Mouse (Mus musculus): ENCODE measurements around the gene Slc16a1.
"Not testable (repeated sequence)": the region's sequence is repeated elsewhere in the genome, so short reads cannot be mapped to it uniquely, and the experiment has no call there.

Slc16a1 gene

DNA sequence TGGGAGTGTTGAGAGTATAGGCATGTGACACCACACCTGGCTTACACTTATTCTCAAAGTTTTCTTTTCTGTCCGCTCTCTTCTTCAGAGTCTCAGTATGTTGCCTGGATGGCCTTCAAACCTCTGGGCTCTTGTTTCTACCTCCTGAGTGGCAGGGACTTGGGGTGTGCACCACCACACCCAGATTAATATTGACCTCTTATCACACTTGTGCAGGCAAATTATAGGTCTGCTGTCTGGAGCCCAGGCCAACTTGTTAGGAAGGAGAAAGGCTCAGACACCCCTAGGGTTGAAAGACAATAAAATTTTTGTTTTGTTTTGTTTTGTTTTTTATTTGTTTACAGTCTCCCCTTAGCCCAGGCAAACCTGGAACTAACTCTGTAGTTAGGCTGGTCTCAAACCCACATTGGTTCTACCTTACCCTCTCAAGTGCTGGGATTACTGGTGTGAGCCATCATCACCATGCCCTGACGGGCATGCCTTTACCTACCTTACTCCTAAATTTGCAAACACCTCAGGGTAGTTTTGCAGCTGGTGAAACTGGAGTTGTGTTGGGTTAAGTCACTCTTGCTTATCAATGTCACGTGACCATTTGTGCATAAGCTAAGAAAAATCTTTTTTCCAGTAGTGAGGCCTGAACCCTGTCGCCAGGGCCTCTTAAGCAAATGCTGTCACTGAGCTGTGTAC is 35.3 kb downstream of the Slc16a1 start:
- no peak for DNase-seq (ENCODE audit: low read depth, low spot score)

DNA sequence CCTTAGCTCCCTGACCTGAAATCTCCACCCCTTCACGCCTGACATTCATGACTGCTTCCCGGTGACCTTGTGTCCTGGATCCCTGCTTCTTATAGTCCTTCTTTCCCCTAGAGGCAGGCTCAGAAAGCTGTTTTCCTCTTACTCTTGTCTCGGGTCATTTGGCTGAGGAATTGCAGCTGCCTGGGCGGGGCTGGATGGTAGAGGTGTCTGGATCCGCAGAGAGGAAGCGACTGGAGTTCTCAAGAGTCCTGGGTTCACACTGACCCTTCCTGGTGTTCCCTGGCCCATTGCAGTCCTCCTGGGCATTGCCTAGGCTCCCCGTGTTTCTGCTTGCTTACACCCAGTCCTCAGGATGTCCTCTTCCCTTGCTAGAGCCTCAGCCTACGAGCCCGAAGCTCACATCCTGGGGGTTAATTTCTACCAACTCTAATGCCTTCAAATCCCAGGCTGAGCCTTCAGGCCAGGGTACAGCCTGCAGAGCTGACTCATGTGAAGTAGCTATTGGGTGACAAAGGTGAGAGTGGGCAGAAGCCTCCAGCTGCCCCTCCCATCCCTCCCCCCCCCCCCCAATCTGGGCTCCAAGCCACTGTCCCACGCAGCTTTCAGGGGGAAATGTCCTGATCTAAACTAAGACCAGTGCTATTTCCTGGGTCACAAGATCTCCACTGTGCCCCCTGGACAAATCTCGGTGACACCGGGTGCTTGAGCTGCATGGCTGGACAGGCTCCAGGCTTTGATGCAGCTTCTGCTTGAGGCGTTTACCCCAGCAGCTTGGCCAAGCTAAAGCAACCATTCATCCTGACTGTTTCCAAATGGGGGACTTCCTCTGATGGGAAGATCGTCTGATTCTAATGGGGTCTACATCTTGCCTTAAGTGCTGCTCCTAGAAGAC is 36.1 kb downstream of the Slc16a1 start:
- DNase-seq (ENCODE audit: low read depth, low spot score) = peak; percentile 36

DNA sequence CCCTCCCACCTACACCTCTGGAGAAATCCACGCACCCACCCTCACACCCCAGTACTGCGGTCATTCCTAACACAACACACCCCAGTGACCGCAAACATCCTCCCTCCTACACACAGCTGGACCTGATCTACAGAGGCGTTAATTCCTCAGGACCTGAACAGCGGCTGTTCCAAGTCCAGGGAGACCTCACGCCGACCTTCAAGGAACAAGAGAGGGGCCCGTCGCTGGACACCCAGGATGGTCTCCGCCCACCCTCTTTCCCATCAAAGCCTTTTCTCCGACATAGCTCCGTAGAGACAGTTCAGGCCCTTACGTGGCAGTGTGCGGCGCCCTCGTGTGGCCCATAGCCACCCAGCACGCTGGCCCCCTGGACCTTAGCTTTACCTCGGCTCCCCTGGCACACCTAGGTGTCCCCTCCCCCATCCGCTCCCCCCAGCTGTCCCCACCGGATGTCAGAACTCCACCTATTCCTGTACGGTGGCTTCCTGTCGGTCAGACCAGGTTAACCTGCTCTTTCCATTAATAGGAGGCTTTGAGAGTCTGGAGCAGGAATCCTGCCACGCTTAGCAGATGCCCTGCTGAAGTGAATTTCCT is 36.9 kb downstream of the Slc16a1 start:
- peak; percentile 80 for DNase-seq (ENCODE audit: low read depth, low spot score)

DNA sequence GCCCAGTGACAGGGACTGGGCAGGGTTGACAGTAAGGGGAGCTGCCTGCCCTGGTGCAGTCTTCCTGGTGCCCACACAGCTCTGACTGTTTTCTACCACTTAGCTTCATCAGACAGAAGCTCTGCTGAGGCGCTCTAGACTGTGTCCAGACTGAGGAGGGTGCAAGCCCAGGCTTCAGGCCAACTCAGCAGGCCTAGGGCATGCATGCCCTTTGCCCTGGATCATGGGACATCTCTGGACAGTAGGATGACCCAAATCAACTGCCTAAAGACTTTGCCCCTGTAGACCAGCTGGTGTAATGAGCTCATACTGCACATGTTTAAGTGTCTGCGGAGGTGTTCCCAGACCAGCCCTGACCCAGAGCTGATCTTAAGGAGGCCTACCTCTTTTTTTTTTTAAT is 39.3 kb downstream of the Slc16a1 start:
- no peak for DNase-seq (ENCODE audit: low read depth, low spot score)

DNA sequence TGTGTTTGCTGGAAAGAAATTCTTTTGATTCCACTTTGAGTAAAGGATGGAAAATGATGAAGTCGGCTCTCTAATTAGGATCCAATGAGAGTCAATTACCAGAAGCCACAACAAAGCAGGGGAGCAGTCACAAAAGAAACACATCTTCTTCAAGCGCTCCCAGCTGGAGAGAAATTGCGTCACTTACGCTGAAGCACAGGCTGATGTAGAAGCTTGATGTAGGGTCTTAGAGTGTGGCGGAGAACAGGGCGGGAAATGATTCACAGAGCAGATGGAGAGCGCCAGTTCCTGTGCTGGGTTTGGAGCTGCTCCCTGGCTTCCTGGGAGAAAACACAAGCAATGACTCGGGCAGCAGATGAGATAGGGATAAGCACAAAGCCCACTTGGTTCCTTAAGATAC is 40.4 kb downstream of the Slc16a1 start:
- DNase-seq (ENCODE audit: low read depth, low spot score) = no peak

DNA sequence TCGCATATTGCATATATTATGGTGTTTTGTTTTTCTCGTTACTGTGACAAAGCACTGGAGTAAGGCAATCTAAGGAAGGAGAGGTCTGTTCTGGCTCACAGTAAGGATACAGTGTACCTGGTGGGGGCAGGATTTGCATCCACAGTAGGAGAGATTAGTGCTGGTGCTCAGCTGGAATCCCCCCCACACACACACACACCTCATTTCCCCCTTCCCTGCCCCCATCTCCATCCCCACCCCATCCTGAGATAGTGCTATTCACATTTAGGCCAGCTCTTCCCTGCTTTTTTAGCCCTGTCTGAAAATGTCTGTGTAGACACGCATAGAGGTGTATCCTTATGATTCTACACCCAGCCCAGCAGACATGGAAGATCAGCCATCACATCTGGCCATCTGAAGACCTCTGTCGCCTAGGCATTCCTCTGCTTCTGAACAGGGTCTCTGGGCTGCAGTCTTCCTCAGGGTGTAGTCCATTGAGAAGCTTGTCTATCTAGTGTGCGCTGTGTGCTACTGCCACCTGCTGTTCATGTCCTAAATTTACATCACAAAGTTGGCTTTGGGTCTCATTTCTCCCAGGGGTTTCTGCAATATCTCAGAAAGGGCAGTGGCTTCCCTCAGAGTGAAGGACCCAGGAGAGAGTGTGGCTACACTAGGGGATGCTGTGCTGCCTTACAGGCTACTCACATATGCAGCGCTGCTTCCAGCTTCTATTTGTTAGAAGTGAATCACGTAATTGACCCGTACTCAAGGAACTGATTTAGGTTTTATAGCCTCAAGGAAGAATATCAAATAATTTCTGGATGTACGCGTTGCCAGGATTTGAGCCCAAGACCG is 44.4 kb downstream of the Slc16a1 start:
- DNase-seq (ENCODE audit: low read depth, low spot score) = peak; percentile 83

GRCm38 (mm10) chr3:104700751-104701335 is 62.4 kb downstream of the Slc16a1 start:
- DNase-seq (ENCODE audit: low read depth, low spot score) = peak; percentile 93

DNA sequence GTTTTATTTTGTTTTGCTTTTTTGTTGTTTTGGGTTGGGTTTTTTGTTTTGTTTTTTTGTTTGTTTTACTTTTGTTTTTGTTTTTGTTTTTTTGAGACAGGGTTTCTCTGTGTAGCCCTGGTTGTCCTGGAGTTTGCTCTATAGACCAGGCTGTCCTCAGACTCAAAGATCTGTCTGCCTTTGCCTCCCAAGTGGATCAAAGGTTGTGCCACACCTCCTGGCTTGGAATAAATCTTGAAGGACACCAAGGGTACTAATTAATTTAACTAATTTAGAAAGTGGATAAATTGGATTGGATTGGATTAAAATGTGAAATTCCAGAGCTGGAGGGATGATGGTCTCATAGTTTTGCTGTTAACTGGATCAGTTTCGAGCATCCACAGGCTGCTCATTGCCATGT is 63.3 kb downstream of the Slc16a1 start:
- DNase-seq (ENCODE audit: low read depth, low spot score) = no peak

- DNase-seq (ENCODE audit: low read depth, low spot score) = no peak
Observed at GRCm38 (mm10) chr3:104703941-104704340, 65.5 kb downstream of the Slc16a1 start.

- no peak for DNase-seq (ENCODE audit: low read depth, low spot score)
Observed at GRCm38 (mm10) chr3:104706446-104706845, 68.0 kb downstream of the Slc16a1 start.

- DNase-seq (ENCODE audit: low read depth, low spot score) = not testable (repeated sequence)
Observed at GRCm38 (mm10) chr3:104706951-104707771, 68.7 kb downstream of the Slc16a1 start.

DNA sequence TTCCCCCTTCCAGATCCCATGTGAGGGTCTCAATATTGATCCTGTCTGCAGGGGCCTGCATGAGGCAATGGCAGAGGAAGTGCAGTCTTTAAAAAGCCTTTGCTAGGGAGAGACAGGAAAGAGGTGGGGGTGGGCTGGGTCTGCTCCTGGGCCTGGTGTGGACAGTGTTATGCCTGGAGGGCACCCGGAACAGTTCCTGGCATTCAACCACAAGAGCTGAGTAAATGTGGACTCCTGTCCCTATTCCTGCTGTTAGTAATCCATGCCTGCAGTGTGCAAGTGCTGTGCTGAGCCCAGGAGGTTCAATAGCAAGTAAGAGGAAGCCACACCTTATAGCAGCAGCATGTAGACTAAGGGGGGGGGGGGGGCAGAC is 69.3 kb downstream of the Slc16a1 start:
- DNase-seq (ENCODE audit: low read depth, low spot score) = not testable (repeated sequence)

Data from ES-CJ7 (cell line).